Mouse (Mus musculus) olfactory bulb, adult 2 months (tissue): ENCODE data around the gene Sptlc2.

Experiments
- CTCF ChIP-seq: fragments of 200-500 bp; IDR thresholded peaks from 2 replicates; pipeline ENCODE4 v1.5.1; 2012; ENCODE audit warnings: low read depth, mild to moderate bottlenecking, low read length, moderate library complexity; ENCODE audit not compliant: insufficient read depth
- POLR2A ChIP-seq: fragments of 200-500 bp; IDR thresholded peaks from 2 replicates; pipeline ENCODE4 v1.6.1; 2012; ENCODE audit warnings: mild to moderate bottlenecking, low read depth, low read length, moderate library complexity; ENCODE audit not compliant: insufficient read depth

GRCm38 (mm10) chr12:87415358-87415757, 27.2 kb upstream of the Sptlc2 start:
- TF ChIP-seq CTCF: no peak
- TF ChIP-seq POLR2A: no peak
